Mouse (Mus musculus): Measurements from ENCODE around the gene Slf2. TPM values are rescaled to one million over a fixed set of nuclear protein-coding genes. Genes with fewer than 3 reads are reported as not detected.

The Slf2 gene
- total and polyA plus RNA-seq, 3 experiments: 20.6 to 22.9 (median 22.6) TPM

- Histone ChIP-seq H3K4me1 (ENCODE audit: control insufficient read depth in 1 of 2, insufficient read depth in 2 of 2) (peaks cover 0 to 8% of the 10 kb centered on the region in 2 experiments; a peak in 2 of 4 replicates), H3K36me3 (replicated peaks in 1 of 2; ENCODE audit: control insufficient read depth in 1 of 2, insufficient read depth in 1 of 2, low read length in 1 of 2) (peaks cover 56 to 84% of the 10 kb centered on the region in 2 experiments), H3K27ac (ENCODE audit: insufficient read depth, low read depth) (no peak overlapping the region), H3K4me2 (ENCODE audit: insufficient read depth, low read depth, poor library complexity, severe bottlenecking) (no peak overlapping the region), H3K27me3 (replicated peaks) (no peaks in the 10 kb centered on the region), H3K79me2 (replicated peaks; ENCODE audit: control insufficient read depth, extremely low read depth, insufficient read depth, poor library complexity, severe bottlenecking) (no peaks in the 10 kb centered on the region), H3K9me3 (replicated peaks; ENCODE audit: low read length) (no peaks in the 10 kb centered on the region), H3K4me3 (replicated peaks in 1 of 3; ENCODE audit: low read depth in 2 of 3, low read length in 2 of 3, poor library complexity in 1 of 3) (no peak overlapping the region), H3K9ac (ENCODE audit: insufficient read depth, low read depth) (no peak overlapping the region)
- dilution Hi-C loops (cut with MboI; ENCODE audit: extremely low pct_ligation_motif_present, extremely low pct_unique_long_range_greater_than_20kb, low sequenced_read_pairs) (no loop called here), in situ Hi-C loops (cut with MboI; ENCODE audit: low pct_ligation_motif_present, low pct_unique_long_range_greater_than_20kb, low sequenced_read_pairs) (no loop called here)
- DNase-seq (ENCODE audit: extremely low read depth): no peak
- TF ChIP-seq CHD1 (IDR thresholded peaks at IDR 0.05; ENCODE audit: low read depth, low read length): no peak
- TF ChIP-seq ZKSCAN1 (IDR thresholded peaks at IDR 0.05; ENCODE audit: borderline replicate concordance, low read depth, low read length): no peak
- TF ChIP-seq CTCF (conservative IDR thresholded peaks at IDR 0.05 in 1 of 2, IDR thresholded peaks at IDR 0.05 in 1 of 2; ENCODE audit: low read depth in 2 of 2, low read length in 2 of 2): peak in 1 of 2 experiments; percentile 18; a peak in 2 of 4 replicates
These were observed 35.0 kb downstream of the Slf2 start for GRCm38 (mm10) chr19:44965978-44966377.

- Histone ChIP-seq H3K27me3 (replicated peaks) (no peaks in the 10 kb centered on the region), H3K27ac (ENCODE audit: insufficient read depth, low read depth) (no peak overlapping the region), H3K9ac (ENCODE audit: insufficient read depth, low read depth) (no peak overlapping the region), H3K4me2 (ENCODE audit: insufficient read depth, low read depth, poor library complexity, severe bottlenecking) (no peak overlapping the region), H3K4me3 (replicated peaks in 1 of 3; ENCODE audit: low read depth in 2 of 3, low read length in 2 of 3, poor library complexity in 1 of 3) (no peak overlapping the region), H3K36me3 (replicated peaks in 1 of 2; ENCODE audit: control insufficient read depth in 1 of 2, insufficient read depth in 1 of 2, low read length in 1 of 2) (peaks cover 60 to 86% of the 10 kb centered on the region in 2 experiments), H3K79me2 (replicated peaks; ENCODE audit: control insufficient read depth, extremely low read depth, insufficient read depth, poor library complexity, severe bottlenecking) (no peaks in the 10 kb centered on the region), H3K4me1 (ENCODE audit: control insufficient read depth in 1 of 2, insufficient read depth in 2 of 2) (peaks cover 0 to 8% of the 10 kb centered on the region in 2 experiments; a peak in 2 of 4 replicates), H3K9me3 (replicated peaks; ENCODE audit: low read length) (no peaks in the 10 kb centered on the region)
- TF ChIP-seq RAD21 (IDR thresholded peaks at IDR 0.05; ENCODE audit: low read depth, low read length): no peak
- dilution Hi-C loops (cut with MboI; ENCODE audit: extremely low pct_ligation_motif_present, extremely low pct_unique_long_range_greater_than_20kb, low sequenced_read_pairs) (no loop called here), in situ Hi-C loops (cut with MboI; ENCODE audit: low pct_ligation_motif_present, low pct_unique_long_range_greater_than_20kb, low sequenced_read_pairs) (no loop called here)
- DNase-seq (ENCODE audit: extremely low read depth): no peak
These were observed 37.4 kb downstream of the Slf2 start for GRCm38 (mm10) chr19:44968329-44968728.

- Histone ChIP-seq H3K4me3 (replicated peaks in 1 of 3; ENCODE audit: low read depth in 2 of 3, low read length in 2 of 3, poor library complexity in 1 of 3) (no peak overlapping the region), H3K36me3 (replicated peaks in 1 of 2; ENCODE audit: control insufficient read depth in 1 of 2, insufficient read depth in 1 of 2, low read length in 1 of 2) (peaks cover 61 to 91% of the 10 kb centered on the region in 2 experiments), H3K9me3 (replicated peaks; ENCODE audit: low read length) (no peaks in the 10 kb centered on the region), H3K27ac (ENCODE audit: insufficient read depth, low read depth) (peak overlapping the region; percentile 66), H3K9ac (ENCODE audit: insufficient read depth, low read depth) (no peak overlapping the region), H3K27me3 (replicated peaks) (no peaks in the 10 kb centered on the region), H3K79me2 (replicated peaks; ENCODE audit: control insufficient read depth, extremely low read depth, insufficient read depth, poor library complexity, severe bottlenecking) (no peaks in the 10 kb centered on the region), H3K4me2 (ENCODE audit: insufficient read depth, low read depth, poor library complexity, severe bottlenecking) (no peak overlapping the region), H3K4me1 (ENCODE audit: control insufficient read depth in 1 of 2, insufficient read depth in 2 of 2) (peaks cover 11 to 47% of the 10 kb centered on the region in 2 experiments)
- TF ChIP-seq MAZ (IDR thresholded peaks at IDR 0.05; ENCODE audit: low read depth, low read length): 0 out of 2 replicates have a peak, but pooled peaks have one; percentile 1
- TF ChIP-seq NRF1 (IDR thresholded peaks at IDR 0.05; ENCODE audit: low read depth, low read length): no peak
- DNase-seq (ENCODE audit: extremely low read depth): no peak
- in situ Hi-C loops (cut with MboI; ENCODE audit: low pct_ligation_motif_present, low pct_unique_long_range_greater_than_20kb, low sequenced_read_pairs) (no loop called here), dilution Hi-C loops (cut with MboI; ENCODE audit: extremely low pct_ligation_motif_present, extremely low pct_unique_long_range_greater_than_20kb, low sequenced_read_pairs) (no loop called here)
These were observed 45.7 kb downstream of the Slf2 start for GRCm38 (mm10) chr19:44976636-44977035.

- in situ Hi-C loops (cut with MboI; ENCODE audit: low pct_ligation_motif_present, low pct_unique_long_range_greater_than_20kb, low sequenced_read_pairs) (no loop called here), dilution Hi-C loops (cut with MboI; ENCODE audit: extremely low pct_ligation_motif_present, extremely low pct_unique_long_range_greater_than_20kb, low sequenced_read_pairs) (no loop called here)
- Histone ChIP-seq H3K4me3 (replicated peaks in 1 of 3; ENCODE audit: low read depth in 2 of 3, low read length in 2 of 3, poor library complexity in 1 of 3) (no peak overlapping the region), H3K4me1 (ENCODE audit: control insufficient read depth in 1 of 2, insufficient read depth in 2 of 2) (peaks cover 11 to 52% of the 10 kb centered on the region in 2 experiments), H3K9ac (ENCODE audit: insufficient read depth, low read depth) (no peak overlapping the region), H3K4me2 (ENCODE audit: insufficient read depth, low read depth, poor library complexity, severe bottlenecking) (no peak overlapping the region), H3K79me2 (replicated peaks; ENCODE audit: control insufficient read depth, extremely low read depth, insufficient read depth, poor library complexity, severe bottlenecking) (no peaks in the 10 kb centered on the region), H3K27ac (ENCODE audit: insufficient read depth, low read depth) (peak overlapping the region; percentile 15), H3K36me3 (replicated peaks in 1 of 2; ENCODE audit: control insufficient read depth in 1 of 2, insufficient read depth in 1 of 2, low read length in 1 of 2) (peaks cover 61 to 86% of the 10 kb centered on the region in 2 experiments), H3K9me3 (replicated peaks; ENCODE audit: low read length) (no peaks in the 10 kb centered on the region), H3K27me3 (replicated peaks) (no peaks in the 10 kb centered on the region)
- peak; percentile 51 for DNase-seq (ENCODE audit: extremely low read depth)
- TF ChIP-seq RAD21 (IDR thresholded peaks at IDR 0.05; ENCODE audit: low read depth, low read length) (no peak), CHD2 (IDR thresholded peaks at IDR 0.05; ENCODE audit: low read length) (no peak), ETS1 (conservative IDR thresholded peaks at IDR 0.05; ENCODE audit: low read depth, low read length) (peak; percentile 73), EP300 (IDR thresholded peaks at IDR 0.05; ENCODE audit: low read length) (peak; percentile 43; the same call in 1 of the 2 replicates), MEF2A (IDR thresholded peaks at IDR 0.05; ENCODE audit: borderline replicate concordance, low read depth, low read length) (peak; percentile 75; the same call in 1 of the 2 replicates), JUN (IDR thresholded peaks at IDR 0.05; ENCODE audit: insufficient read depth, low read depth, low read length) (peak; percentile 40; the same call in 1 of the 2 replicates), MAZ (IDR thresholded peaks at IDR 0.05; ENCODE audit: low read depth, low read length) (0 out of 2 replicates have a peak, but pooled peaks have one; percentile 26)
These were observed 46.2 kb downstream of the Slf2 start for GRCm38 (mm10) chr19:44977148-44977547.
